Mouse (Mus musculus) mature B cell (primary cell): ENCODE measurements around the gene Tex261.

Experiments used
- in situ Hi-C: fragments of 300-500 bp; cut with MboI; formaldehyde crosslinking; loops from 2 replicates; pipeline ENCODE4 v1.14.3; 2019

Gene Tex261

DNA sequence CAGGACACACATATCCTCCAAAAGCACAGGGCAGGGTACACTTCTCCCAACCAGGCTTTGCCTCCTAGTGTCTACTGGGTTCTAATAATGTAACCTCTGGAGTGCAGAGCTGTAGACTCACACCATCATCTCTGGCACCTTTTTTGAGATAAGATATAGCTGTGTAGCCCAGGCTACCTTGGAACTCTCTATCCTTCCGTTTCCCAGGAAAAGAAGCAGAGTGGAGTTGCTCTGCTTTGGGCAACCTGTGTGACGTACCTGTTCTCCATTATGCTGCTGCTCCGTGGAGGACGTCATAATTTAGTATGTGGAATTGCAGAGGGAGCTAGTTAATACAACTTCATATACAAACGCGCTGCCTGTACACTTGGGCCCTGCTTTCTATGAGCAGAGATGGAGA, 13.3 kb downstream of the Tex261 start, which contains the start of gene Ankrd53:
Ankrd53 (plus strand) TSS at position 301 of the 400 bp plus-strand sequence.
- in situ Hi-C loops = no loop called here

- in situ Hi-C loops = no loop called here
Measured at GRCm38 (mm10) chr6:83756051-83756450, 19.6 kb downstream of the Tex261 start.

- in situ Hi-C loops = no loop called here
Measured at GRCm38 (mm10) chr6:83750171-83750684, 25.4 kb downstream of the Tex261 start.

DNA sequence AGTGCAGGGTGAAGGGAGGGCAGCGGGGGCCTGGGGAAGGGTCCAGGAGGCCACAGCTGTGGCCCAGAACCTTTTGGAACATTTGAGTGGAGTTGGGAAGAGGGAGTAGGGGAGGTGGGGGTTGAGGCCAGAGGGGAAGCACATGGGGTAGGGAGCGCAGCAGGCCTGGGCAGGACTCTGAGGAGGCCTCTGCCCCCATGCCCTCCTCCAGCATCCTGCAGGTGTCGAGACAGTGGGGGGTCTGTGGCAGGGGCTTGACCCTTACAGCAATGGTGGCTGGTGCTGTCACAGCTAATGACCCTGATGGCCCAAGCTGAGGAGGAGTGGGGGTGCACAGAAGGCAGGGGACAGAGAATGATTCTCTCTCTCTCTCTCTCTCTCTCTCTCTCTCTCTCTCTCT, 26.3 kb downstream of the Tex261 start:
- in situ Hi-C loops = no loop called here

- in situ Hi-C loops = no loop called here
Measured at GRCm38 (mm10) chr6:83745466-83745865, 30.1 kb downstream of the Tex261 start.

DNA sequence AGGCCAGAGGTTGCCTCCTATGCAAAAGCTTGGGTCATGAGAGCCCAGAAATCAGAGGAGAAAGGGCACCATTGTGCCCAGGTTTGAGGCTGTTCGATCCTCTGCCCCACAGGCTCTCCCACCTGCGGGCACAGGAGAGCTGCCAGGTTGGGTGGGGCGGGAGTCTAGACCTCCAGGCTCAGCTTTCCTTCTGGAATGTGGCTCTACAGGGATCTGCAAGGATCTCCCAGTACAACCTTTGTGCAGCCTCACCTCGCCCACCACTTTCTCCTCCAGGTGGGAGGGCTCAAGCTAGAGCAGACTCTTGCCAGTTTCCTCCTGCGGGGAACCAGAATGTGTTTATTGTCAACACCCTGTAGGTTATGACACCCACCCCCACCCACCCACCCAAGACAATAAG, 31.1 kb downstream of the Tex261 start:
- in situ Hi-C loops = no loop called here

DNA sequence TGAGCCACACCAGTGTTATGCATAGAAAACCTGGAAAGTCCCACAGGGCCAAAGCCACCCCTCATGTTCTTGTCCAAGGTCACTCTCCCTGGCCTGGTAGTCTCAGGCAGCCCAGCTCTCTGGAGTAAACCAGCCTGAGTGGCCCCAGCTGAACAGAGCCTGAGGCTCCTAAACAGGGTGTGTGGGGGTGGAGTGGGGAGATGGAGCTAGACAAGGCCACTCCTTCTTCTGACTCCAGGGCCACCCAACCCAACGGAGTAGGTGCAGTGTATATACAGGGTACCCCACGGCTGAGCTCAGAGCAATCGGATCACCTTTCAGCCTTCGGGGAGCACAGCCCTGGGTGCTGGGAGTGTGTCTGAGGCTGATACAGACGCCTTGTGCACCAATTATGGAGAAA, 31.5 kb downstream of the Tex261 start:
- in situ Hi-C loops = no loop called here

GRCm38 (mm10) chr6:83743212-83743611, 32.4 kb downstream of the Tex261 start:
- in situ Hi-C loops = no loop called here

DNA sequence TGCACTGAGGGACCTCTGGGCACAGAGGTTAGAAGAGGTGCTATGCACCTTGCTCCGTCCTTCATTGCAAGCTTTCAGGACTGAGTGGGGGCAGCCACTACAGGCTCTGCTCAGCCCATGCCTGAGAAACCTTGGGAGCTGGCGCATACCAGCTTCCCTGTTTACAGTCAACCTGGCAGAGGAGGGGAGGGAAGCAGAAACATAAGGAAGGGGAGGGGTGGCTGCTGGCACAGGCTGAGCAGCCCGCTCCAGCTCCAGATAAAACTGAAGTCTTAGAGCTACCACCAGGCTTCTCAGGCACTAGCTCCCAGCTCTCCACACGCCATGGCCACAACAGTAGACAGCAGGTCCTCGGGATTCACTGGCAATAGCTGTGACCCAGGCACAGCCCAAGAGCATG, 32.9 kb downstream of the Tex261 start, which contains the start of gene Atp6v1b1:
Atp6v1b1 (plus strand) TSS at position 230 of the 400 bp plus-strand sequence.
- in situ Hi-C loops = no loop called here

GRCm38 (mm10) chr6:83738596-83738995, 37.0 kb downstream of the Tex261 start:
- in situ Hi-C loops = no loop called here

- in situ Hi-C loops = no loop called here
Measured at GRCm38 (mm10) chr6:83737311-83737710, 38.3 kb downstream of the Tex261 start.

DNA sequence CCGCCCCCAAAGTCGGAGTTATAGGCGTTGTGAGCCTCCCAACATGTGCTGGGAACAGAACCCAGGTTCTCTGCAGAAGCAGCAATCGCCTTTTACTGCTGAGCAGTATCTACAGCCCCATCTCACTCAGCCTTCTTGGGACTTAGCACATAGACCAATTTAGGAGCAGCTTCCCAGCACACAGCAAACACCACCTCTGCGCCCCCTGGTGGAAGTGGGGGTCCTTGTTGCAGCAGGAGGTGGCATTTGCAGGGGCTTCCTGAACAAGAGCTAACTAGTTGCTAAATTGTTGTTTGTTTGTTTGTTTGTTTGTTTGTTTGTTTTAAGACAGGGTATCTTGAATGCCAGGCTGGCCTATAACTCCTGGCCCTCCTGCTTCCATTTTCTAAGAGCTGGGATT, 44.5 kb downstream of the Tex261 start:
- in situ Hi-C loops = no loop called here

DNA sequence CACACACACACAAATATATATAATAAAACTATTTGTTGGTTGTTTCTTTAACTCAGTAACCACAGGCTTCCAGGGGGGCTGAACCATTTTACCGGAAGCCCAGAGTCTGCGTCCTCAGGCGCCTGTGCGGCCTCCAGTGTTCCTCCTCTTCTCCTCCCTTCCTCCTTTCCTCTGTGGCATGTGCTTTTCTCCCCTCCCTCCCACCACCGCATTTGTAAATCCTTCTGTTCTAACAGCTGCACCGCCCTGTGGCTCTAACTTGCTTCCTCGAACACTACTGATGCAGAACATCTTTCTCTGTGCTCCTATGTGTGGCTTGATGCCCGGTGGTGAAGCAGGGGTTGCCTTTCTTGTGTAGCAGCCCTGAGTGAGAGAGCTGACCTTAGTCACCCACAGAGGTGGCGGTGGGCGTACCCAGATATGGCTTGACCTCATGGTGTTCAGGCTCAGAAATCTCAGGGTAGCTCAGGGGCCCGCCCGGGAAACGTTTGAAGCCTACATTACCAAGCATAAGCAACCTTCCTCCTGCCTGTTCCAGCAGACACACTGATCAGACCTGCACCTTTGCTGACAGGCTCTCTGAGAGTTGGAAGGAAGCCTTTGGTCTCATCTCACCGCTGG, 46.2 kb downstream of the Tex261 start:
- in situ Hi-C loops = no loop called here

GRCm38 (mm10) chr6:83728488-83728887, 47.1 kb downstream of the Tex261 start:
- in situ Hi-C loops = no loop called here

DNA sequence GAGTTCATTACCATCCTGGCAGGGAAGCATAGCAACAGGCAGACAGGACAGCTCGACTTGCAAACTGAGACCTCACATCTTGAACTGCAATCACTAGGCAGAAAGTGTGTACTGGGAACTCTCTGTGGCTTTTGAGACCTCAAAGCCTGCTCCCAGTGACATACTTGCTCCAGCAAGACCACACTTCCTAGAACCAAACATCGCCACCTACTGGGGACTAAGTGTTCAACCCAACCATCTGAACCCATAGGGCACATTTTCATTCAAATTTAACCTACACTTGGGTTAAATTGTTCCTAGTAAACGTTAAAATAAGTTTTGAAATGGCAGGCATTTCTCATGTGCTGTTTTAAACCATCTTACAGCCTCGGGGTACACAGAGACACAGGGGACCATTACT, 48.4 kb downstream of the Tex261 start:
- in situ Hi-C loops = no loop called here

- in situ Hi-C loops = no loop called here
Measured at GRCm38 (mm10) chr6:83722526-83722925, 53.1 kb downstream of the Tex261 start.
